Mouse (Mus musculus): Measurements from ENCODE around the gene Btk. TPM values are rescaled to one million over a fixed set of nuclear protein-coding genes. Genes with fewer than 3 reads are reported as not detected.

Gene Btk
- polyA plus RNA-seq (2014; fragmentation: Illumina TruSeq; extraction: RNeasy Lipid Tissue Mini Kit (QIAGEN cat#74804); ENCODE audit: low replicate concordance): 4.3 TPM

GRCm38 (mm10) chrX:134582888-134583669 is at the start of gene Btk:
Gene Btk, minus strand, starts transcription at chrX:134583570.

GRCm38 (mm10) chrX:134600659-134601379 is 17.4 kb upstream of the Btk start, which contains the start of the genes Gla and Hnrnph2:
Gene Gla, minus strand, starts transcription at chrX:134601125.
Gene Hnrnph2, plus strand, starts transcription at chrX:134601179.

GRCm38 (mm10) chrX:134585103-134586002 is 2.0 kb upstream of the Btk start, which contains the start of gene Rpl36a:
Gene Rpl36a, plus strand, starts transcription at chrX:134585654.

GRCm38 (mm10) chrX:134541145-134541954 is 42.0 kb downstream of the Btk start, which contains the start of gene Timm8a1:
Gene Timm8a1, minus strand, starts transcription at chrX:134541865.

Other genes starting within 250 kb of the Btk start
- gene Drp2, start 179.0 kb downstream of the Btk start, polyA plus RNA-seq (2014; fragmentation: Illumina TruSeq; extraction: RNeasy Lipid Tissue Mini Kit (QIAGEN cat#74804); ENCODE audit: low replicate concordance): 0.41 TPM
- not detected for gene Taf7l, start 107.1 kb downstream of the Btk start, polyA plus RNA-seq (2014; fragmentation: Illumina TruSeq; extraction: RNeasy Lipid Tissue Mini Kit (QIAGEN cat#74804); ENCODE audit: low replicate concordance)
- gene Timm8a1, start 41.7 kb downstream of the Btk start, polyA plus RNA-seq (2014; fragmentation: Illumina TruSeq; extraction: RNeasy Lipid Tissue Mini Kit (QIAGEN cat#74804); ENCODE audit: low replicate concordance): 150 TPM
- 502 TPM for gene Rpl36a, start 2.1 kb upstream of the Btk start, polyA plus RNA-seq (2014; fragmentation: Illumina TruSeq; extraction: RNeasy Lipid Tissue Mini Kit (QIAGEN cat#74804); ENCODE audit: low replicate concordance)
- gene Gla, start 17.6 kb upstream of the Btk start, polyA plus RNA-seq (2014; fragmentation: Illumina TruSeq; extraction: RNeasy Lipid Tissue Mini Kit (QIAGEN cat#74804); ENCODE audit: low replicate concordance): 6.3 TPM
- 181 TPM for gene Hnrnph2, start 17.6 kb upstream of the Btk start, polyA plus RNA-seq (2014; fragmentation: Illumina TruSeq; extraction: RNeasy Lipid Tissue Mini Kit (QIAGEN cat#74804); ENCODE audit: low replicate concordance)
- 0.93 TPM for gene Armcx4, start 102.9 kb upstream of the Btk start, polyA plus RNA-seq (2014; fragmentation: Illumina TruSeq; extraction: RNeasy Lipid Tissue Mini Kit (QIAGEN cat#74804); ENCODE audit: low replicate concordance)
- gene Armcx1, start 134.4 kb upstream of the Btk start, polyA plus RNA-seq (2014; fragmentation: Illumina TruSeq; extraction: RNeasy Lipid Tissue Mini Kit (QIAGEN cat#74804); ENCODE audit: low replicate concordance): 9.7 TPM
- gene Armcx6, start 167.8 kb upstream of the Btk start, polyA plus RNA-seq (2014; fragmentation: Illumina TruSeq; extraction: RNeasy Lipid Tissue Mini Kit (QIAGEN cat#74804); ENCODE audit: low replicate concordance): not detected
- gene Armcx3, start 173.0 kb upstream of the Btk start, polyA plus RNA-seq (2014; fragmentation: Illumina TruSeq; extraction: RNeasy Lipid Tissue Mini Kit (QIAGEN cat#74804); ENCODE audit: low replicate concordance): 21.5 TPM
- 8.4 TPM for gene Armcx2, start 225.7 kb upstream of the Btk start, polyA plus RNA-seq (2014; fragmentation: Illumina TruSeq; extraction: RNeasy Lipid Tissue Mini Kit (QIAGEN cat#74804); ENCODE audit: low replicate concordance)

Measured in small intestine, adult 10 weeks (tissue).